Comparison of ENCODE assay signal across 8 mouse cellular contexts in the genomic region with DNA sequence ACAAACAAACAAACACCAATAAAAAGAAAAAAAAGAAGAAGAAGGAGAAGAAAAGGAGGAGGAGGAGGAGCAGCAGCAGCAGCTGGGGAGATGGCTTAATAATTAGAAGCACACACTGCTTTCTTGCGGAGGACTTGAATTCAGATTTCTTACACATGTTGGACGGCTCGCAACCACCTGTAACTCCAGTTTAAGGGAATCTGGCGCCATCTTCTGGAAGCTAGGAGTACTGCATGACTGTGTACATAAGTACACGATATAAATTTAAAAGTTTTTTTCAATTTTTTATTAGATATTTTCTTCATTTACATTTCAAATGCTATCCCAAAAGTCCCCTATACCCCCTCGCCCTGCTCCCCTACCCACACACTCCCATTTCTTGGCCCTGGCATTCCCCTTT. TPM values are rescaled to one million over a fixed set of nuclear protein-coding genes. Genes with fewer than 3 reads are reported as not detected.
A peak's percentile ranks its signal among the peaks of the same experiment; 100 is the strongest.
DNase-seq lines count a peak whose midpoint lies in the region; ATAC-seq and TF ChIP-seq lines count a peak whose summit lies in the region.

No protein-coding gene starts in this region.

- no peak for ATAC-seq in hindbrain, postnatal 0 days

- TF ChIP-seq POLR2A in cerebellum, adult 2 months (IDR thresholded peaks at IDR 0.05; ENCODE audit: borderline replicate concordance, insufficient read depth, low read length): no peak

- 23% methylated on average over 6 of the region's 6 CpGs for WGBS in cerebellum, adult 2 months
- 35% methylated on average over 6 of the region's 6 CpGs for WGBS in hindbrain, postnatal 0 days

- no peaks in the 10 kb centered on the region for H3K27me3 ChIP-seq in cerebellum, adult 2 months (ENCODE audit: control insufficient read depth, insufficient read depth, low read length)
- H3K27me3 ChIP-seq in hindbrain, postnatal 0 days (ENCODE audit: insufficient read depth, low read length): no peaks in the 10 kb centered on the region

- no peak overlapping the region for H3K4me2 ChIP-seq in hindbrain, postnatal 0 days (ENCODE audit: low read depth, low read length)

- H3K4me3 ChIP-seq in cerebellum, adult 2 months (replicated peaks; ENCODE audit: insufficient read depth, low read depth, low read length): no peak overlapping the region
- no peak overlapping the region for H3K4me3 ChIP-seq in hindbrain, postnatal 0 days (ENCODE audit: low read length)

- no peaks in the 10 kb centered on the region for H3K36me3 ChIP-seq in hindbrain, postnatal 0 days (ENCODE audit: insufficient read depth, low read length)

- no peak overlapping the region for H3K9ac ChIP-seq in hindbrain, postnatal 0 days (replicated peaks; ENCODE audit: low read length)

- H3K27ac ChIP-seq in cerebellum, adult 2 months (ENCODE audit: insufficient read depth, low read length): no peak overlapping the region
- H3K27ac ChIP-seq in hindbrain, postnatal 0 days: no peak overlapping the region

- no peaks in the 10 kb centered on the region for H3K4me1 ChIP-seq in cerebellum, adult 2 months (ENCODE audit: control insufficient read depth, insufficient read depth, low read length)
- H3K4me1 ChIP-seq in hindbrain, postnatal 0 days (ENCODE audit: insufficient read depth, low read length): 0 out of 2 replicates have a peak, but pooled peaks cover 3% of the 10 kb centered on the region

- H3K9me3 ChIP-seq in hindbrain, postnatal 0 days (ENCODE audit: low read length): no peaks in the 10 kb centered on the region

- peak; percentile 66 for TF ChIP-seq CTCF in cerebellum, adult 2 months (IDR thresholded peaks at IDR 0.05; ENCODE audit: borderline replicate concordance, insufficient read depth, low read depth, low read length)
- peak; percentile 71 for TF ChIP-seq CTCF in hindbrain, postnatal 0 days (IDR thresholded peaks at IDR 0.05; ENCODE audit: low read depth)

- peak; percentile 26 to 36 for DNase-seq in frontal cortex, postnatal 25 days (ENCODE audit: low spot score in 2 of 2)
- DNase-seq in frontal cortex, postnatal 14 days (ENCODE audit: low spot score in 2 of 2): no peak
- DNase-seq in ovary, postnatal 14 days (ENCODE audit: low spot score): peak; percentile 46
- no peak for DNase-seq in ovary, postnatal 36 days (ENCODE audit: low spot score)
- DNase-seq in cerebellum, adult 2 months: peak; percentile 33 to 40
- peak; percentile 79 for DNase-seq in hindbrain, postnatal 0 days (ENCODE audit: low spot score)
- DNase-seq in lung, postnatal 14 days: peak; percentile 77
- DNase-seq in testis, postnatal 10 days (ENCODE audit: low spot score): peak; percentile 82

RNA-seq across cellular contexts. Expression of a gene that starts 29.9 kb away (rescaled TPM):
- 0.07 and 0.10 TPM in 2 replicates for polyA plus RNA-seq in cerebellum, adult 2 months (2012; rRNA removed)
- 4.4 TPM in 1 of 2 replicates, not detected in the other for total RNA-seq in hindbrain, postnatal 0 days (2014; rRNA removed)
- 0.54 and 0.59 TPM in 2 replicates for polyA plus RNA-seq in hindbrain, postnatal 0 days (2015; fragmentation: Nextera tagmentation; extraction: Ambion mirVana)

RNA-seq across cellular contexts. Expression of a gene that starts 38.0 kb away (rescaled TPM):
- 45.6 and 46.5 TPM in 2 replicates for polyA plus RNA-seq in cerebellum, adult 2 months (2012; rRNA removed)
- total RNA-seq in hindbrain, postnatal 0 days (2014; rRNA removed): 23.1 and 25.8 TPM in 2 replicates
- polyA plus RNA-seq in hindbrain, postnatal 0 days (2015; fragmentation: Nextera tagmentation; extraction: Ambion mirVana): 7.5 TPM in 2 replicates

RNA-seq across cellular contexts. Expression of a gene that starts 43.0 kb away (rescaled TPM):
- polyA plus RNA-seq in cerebellum, adult 2 months (2012; rRNA removed): 0.33 and 0.54 TPM in 2 replicates
- 2.1 and 2.5 TPM in 2 replicates for total RNA-seq in hindbrain, postnatal 0 days (2014; rRNA removed)
- polyA plus RNA-seq in hindbrain, postnatal 0 days (2015; fragmentation: Nextera tagmentation; extraction: Ambion mirVana): 3.2 and 4.0 TPM in 2 replicates

Comparison
In these comparisons a context has a peak if more than half of its experiments do, and no peak if none do; other contexts are left out.
1. DNase-seq: peak in frontal cortex, postnatal 25 days (2 of 2), ovary, postnatal 14 days (single experiment), cerebellum, adult 2 months (2 of 2), hindbrain, postnatal 0 days (single experiment), lung, postnatal 14 days (single experiment) and testis, postnatal 10 days (single experiment); none in frontal cortex, postnatal 14 days (0 of 2) and ovary, postnatal 36 days (single experiment).